Mouse (Mus musculus) cerebellum, adult 2 months (tissue): Measurements from ENCODE around the gene Olfr12.

Experiments used
- CTCF ChIP-seq: fragments of 200-500 bp; IDR thresholded peaks from 2 replicates; pipeline ENCODE4 v1.5.1; 2011; ENCODE audit warnings: low read depth, mild to moderate bottlenecking, control low read depth, low read length, moderate library complexity, borderline replicate concordance; ENCODE audit not compliant: insufficient read depth
- POLR2A ChIP-seq: fragments of 200-500 bp; IDR thresholded peaks from 2 replicates; pipeline ENCODE4 v1.6.1; 2011; ENCODE audit warnings: low read length, control low read depth, borderline replicate concordance; ENCODE audit not compliant: insufficient read depth

DNA sequence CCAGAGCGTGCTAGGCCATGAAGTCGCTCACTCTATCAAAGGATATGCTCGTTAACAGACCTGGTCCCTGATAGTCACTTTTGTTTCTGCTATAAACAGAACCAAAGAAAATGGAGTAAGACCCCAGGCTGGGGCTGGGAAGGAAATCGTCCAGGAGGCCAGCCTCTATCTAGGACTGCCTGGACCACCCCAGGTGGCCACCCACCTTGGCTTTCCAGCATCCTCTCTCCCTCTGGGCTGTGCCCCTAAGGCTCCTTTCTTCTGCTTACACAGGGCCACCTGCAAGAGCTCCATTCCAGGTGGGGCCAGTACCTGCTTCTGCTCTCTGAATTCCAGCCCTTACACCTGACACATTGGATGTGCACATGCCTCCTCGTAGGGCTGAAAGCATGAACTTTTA, 14.6 kb downstream of the Olfr12 start:
- TF ChIP-seq CTCF: no peak
- TF ChIP-seq POLR2A: no peak
